Mouse (Mus musculus) erythroblast, embryonic 14.5 days (primary cell): ENCODE measurements around the gene Sox5. TPM values are rescaled to one million over a fixed set of nuclear protein-coding genes. Genes with fewer than 3 reads are reported as not detected.

ENCODE experiments used
- H3K27me3 ChIP-seq: 2 replicates; pipeline ENCODE4 v1.6.1; 2012; ENCODE audit warnings: inconsistent platforms; ENCODE audit not compliant: control insufficient read depth
- H3K36me3 ChIP-seq: 2 replicates; pipeline ENCODE4 v1.6.1; 2012; ENCODE audit warnings: mild to moderate bottlenecking, inconsistent platforms; ENCODE audit not compliant: control insufficient read depth
- H3K4me1 ChIP-seq: 2 replicates; pipeline ENCODE4 v1.6.1; 2012; ENCODE audit warnings: inconsistent platforms; ENCODE audit not compliant: control insufficient read depth
- H3K4me3 ChIP-seq: replicated peaks from 2 replicates; pipeline ENCODE3; 2012; ENCODE audit warnings: moderate library complexity, mild to moderate bottlenecking, inconsistent platforms
- H3K9me3 ChIP-seq: 2 replicates; pipeline ENCODE4 v1.6.1; 2012; ENCODE audit warnings: low read length, inconsistent platforms, mixed read lengths; ENCODE audit not compliant: control insufficient read depth
- GATA1 ChIP-seq: IDR thresholded peaks from 2 replicates; pipeline ENCODE4 v1.6.1; 2012; ENCODE audit warnings: low read length, inconsistent platforms, mixed read lengths
- TAL1 ChIP-seq: IDR thresholded peaks from 3 replicates; pipeline ENCODE4 v1.6.1; 2012; ENCODE audit warnings: low read length, inconsistent platforms, mixed read lengths
- polyA plus RNA-seq: library from polyadenylated mRNA; stranded (reverse); fragments of >175 nt; gene quantifications from 2 replicates; pipeline ENCODE4 v1.2.3, GENCODE M21; 2012

Gene Sox5
- polyA plus RNA-seq, 1 experiment: not detected

- no peaks in the 10 kb centered on the region for H3K4me1 ChIP-seq
- no peaks in the 10 kb centered on the region for H3K27me3 ChIP-seq
- H3K9me3 ChIP-seq: peaks cover 17% of the 10 kb centered on the region
- no peak overlapping the region for H3K4me3 ChIP-seq
- TF ChIP-seq TAL1: no peak
- TF ChIP-seq GATA1: no peak
- no peaks in the 10 kb centered on the region for H3K36me3 ChIP-seq
These were observed 445.0 kb downstream of the Sox5 start for GRCm38 (mm10) chr6:144336789-144337188.

- H3K4me1 ChIP-seq: no peaks in the 10 kb centered on the region
- no peak overlapping the region for H3K4me3 ChIP-seq
- peaks cover 23% of the 10 kb centered on the region for H3K9me3 ChIP-seq
- no peaks in the 10 kb centered on the region for H3K36me3 ChIP-seq
- H3K27me3 ChIP-seq: no peaks in the 10 kb centered on the region; the same call in 1 of the 2 replicates
- no peak for TF ChIP-seq GATA1
- no peak for TF ChIP-seq TAL1
These were observed 448.6 kb downstream of the Sox5 start for GRCm38 (mm10) chr6:144333146-144333545.

GRCm38 (mm10) chr6:144332027-144332426 lies 449.8 kb downstream of the Sox5 start:
- no peaks in the 10 kb centered on the region for H3K36me3 ChIP-seq
- no peaks in the 10 kb centered on the region for H3K4me1 ChIP-seq
- TF ChIP-seq TAL1: no peak
- TF ChIP-seq GATA1: no peak
- H3K9me3 ChIP-seq: peaks cover 29% of the 10 kb centered on the region
- no peaks in the 10 kb centered on the region; the same call in 1 of the 2 replicates for H3K27me3 ChIP-seq
- no peak overlapping the region for H3K4me3 ChIP-seq

- Histone ChIP-seq H3K9me3 (peaks cover 41% of the 10 kb centered on the region), H3K4me1 (no peaks in the 10 kb centered on the region), H3K4me3 (no peak overlapping the region), H3K27me3 (no peaks in the 10 kb centered on the region; the same call in 1 of the 2 replicates), H3K36me3 (no peaks in the 10 kb centered on the region)
- no peak for TF ChIP-seq TAL1
These were observed 452.4 kb downstream of the Sox5 start for GRCm38 (mm10) chr6:144329311-144329930.

- no peak overlapping the region for H3K4me3 ChIP-seq
- H3K27me3 ChIP-seq: no peaks in the 10 kb centered on the region; the same call in 1 of the 2 replicates
- no peaks in the 10 kb centered on the region for H3K4me1 ChIP-seq
- H3K36me3 ChIP-seq: no peaks in the 10 kb centered on the region
- TF ChIP-seq GATA1: no peak
- no peak for TF ChIP-seq TAL1
- peaks cover 42% of the 10 kb centered on the region for H3K9me3 ChIP-seq
These were observed 453.0 kb downstream of the Sox5 start for GRCm38 (mm10) chr6:144328779-144329178.

GRCm38 (mm10) chr6:144326817-144327216 lies 455.0 kb downstream of the Sox5 start:
- Histone ChIP-seq H3K9me3 (peaks cover 49% of the 10 kb centered on the region), H3K27me3 (no peaks in the 10 kb centered on the region; the same call in 1 of the 2 replicates), H3K36me3 (no peaks in the 10 kb centered on the region), H3K4me3 (no peak overlapping the region), H3K4me1 (no peaks in the 10 kb centered on the region)
- TF ChIP-seq GATA1: no peak
- no peak for TF ChIP-seq TAL1

GRCm38 (mm10) chr6:144323372-144323771 lies 458.4 kb downstream of the Sox5 start:
- no peak overlapping the region for H3K4me3 ChIP-seq
- no peaks in the 10 kb centered on the region for H3K27me3 ChIP-seq
- H3K36me3 ChIP-seq: no peaks in the 10 kb centered on the region
- H3K4me1 ChIP-seq: no peaks in the 10 kb centered on the region
- TF ChIP-seq TAL1: no peak
- no peak for TF ChIP-seq GATA1
- H3K9me3 ChIP-seq: peaks cover 30% of the 10 kb centered on the region

- TF ChIP-seq GATA1 (no peak), TAL1 (no peak)
- Histone ChIP-seq H3K36me3 (no peaks in the 10 kb centered on the region), H3K27me3 (no peaks in the 10 kb centered on the region), H3K4me3 (no peak overlapping the region), H3K9me3 (peaks cover 26% of the 10 kb centered on the region), H3K4me1 (no peaks in the 10 kb centered on the region)
These were observed 459.3 kb downstream of the Sox5 start for GRCm38 (mm10) chr6:144322297-144323047.

- Histone ChIP-seq H3K36me3 (no peaks in the 10 kb centered on the region), H3K9me3 (peaks cover 20% of the 10 kb centered on the region), H3K27me3 (no peaks in the 10 kb centered on the region), H3K4me3 (no peak overlapping the region), H3K4me1 (no peaks in the 10 kb centered on the region)
- TF ChIP-seq TAL1 (no peak), GATA1 (no peak)
These were observed 461.4 kb downstream of the Sox5 start for GRCm38 (mm10) chr6:144320327-144320726.

- Histone ChIP-seq H3K4me1 (no peaks in the 10 kb centered on the region), H3K27me3 (no peaks in the 10 kb centered on the region), H3K9me3 (peaks cover 15% of the 10 kb centered on the region), H3K36me3 (no peaks in the 10 kb centered on the region), H3K4me3 (no peak overlapping the region)
- TF ChIP-seq TAL1 (no peak), GATA1 (no peak)
These were observed 462.1 kb downstream of the Sox5 start for GRCm38 (mm10) chr6:144319717-144320116.
